Mouse (Mus musculus) neural tube, embryonic 14.5 days (tissue): Measurements from ENCODE around the gene Gnao1. TPM values are rescaled to one million over a fixed set of nuclear protein-coding genes. Genes with fewer than 3 reads are reported as not detected.

Experiments used
- ATAC-seq: fragments of 200-750 bp; cut with Nextera tagmentation; 2 replicates; pipeline ENCODE4 v1.8.0; 2017; ENCODE audit warnings: low read depth, mild to moderate bottlenecking, moderate TSS enrichment, moderate library complexity
- H3K27ac ChIP-seq: fragments of 300-500 bp; sonication (generic); 2 replicates; pipeline ENCODE4 v1.5.1; 2014; ENCODE audit warnings: low read depth, mild to moderate bottlenecking, control low read depth, low read length, moderate library complexity, mixed read lengths
- H3K27me3 ChIP-seq: fragments of 300-500 bp; sonication (generic); 2 replicates; pipeline ENCODE4 v1.6.1; 2014; ENCODE audit warnings: low read length; ENCODE audit not compliant: control insufficient read depth, insufficient read depth
- H3K36me3 ChIP-seq: fragments of 300-500 bp; sonication (generic); 2 replicates; pipeline ENCODE4 v1.6.1; 2014; ENCODE audit warnings: low read length, mixed read lengths; ENCODE audit not compliant: control insufficient read depth, insufficient read depth
- H3K4me1 ChIP-seq: fragments of 300-500 bp; sonication (generic); 2 replicates; pipeline ENCODE4 v1.6.1; 2014; ENCODE audit warnings: low read length; ENCODE audit not compliant: control insufficient read depth, insufficient read depth
- H3K4me2 ChIP-seq: fragments of 300-500 bp; sonication (generic); 2 replicates; pipeline ENCODE4 v1.6.1; 2014; ENCODE audit warnings: mild to moderate bottlenecking, low read depth, low read length, control low read depth
- H3K4me3 ChIP-seq: fragments of 300-500 bp; sonication (generic); 2 replicates; pipeline ENCODE4 v1.5.1; 2014; ENCODE audit warnings: low read depth, low read length, control low read depth, mixed read lengths
- H3K9ac ChIP-seq: fragments of 300-500 bp; sonication (generic); replicated peaks from 2 replicates; pipeline ENCODE4 v1.6.1; 2014; ENCODE audit warnings: low read depth, mild to moderate bottlenecking, control low read depth, low read length, mixed read lengths
- H3K9me3 ChIP-seq: fragments of 300-500 bp; sonication (generic); 2 replicates; pipeline ENCODE4 v1.6.1; 2016; ENCODE audit warnings: low read length; ENCODE audit not compliant: control insufficient read depth
- WGBS: fragments of 180-500 bp; shearing (Covaris S2); extraction: QIAGEN DNeasy Blood & Tissue Kit; methylation state at CpG from one replicate; pipeline ENCODE4 v1.1.7; 2014; 5-methylcytosine and 5-hydroxymethylcytosine counted together
- polyA plus RNA-seq: library from polyadenylated mRNA; unstranded; fragments of >200 nt; fragmentation: Nextera tagmentation; extraction: Ambion mirVana; gene quantifications from 2 replicates; pipeline ENCODE4 v1.2.1, GENCODE M21; 2014

The Gnao1 gene
- polyA plus RNA-seq, 1 experiment from 2014 or later = 214 TPM

DNA sequence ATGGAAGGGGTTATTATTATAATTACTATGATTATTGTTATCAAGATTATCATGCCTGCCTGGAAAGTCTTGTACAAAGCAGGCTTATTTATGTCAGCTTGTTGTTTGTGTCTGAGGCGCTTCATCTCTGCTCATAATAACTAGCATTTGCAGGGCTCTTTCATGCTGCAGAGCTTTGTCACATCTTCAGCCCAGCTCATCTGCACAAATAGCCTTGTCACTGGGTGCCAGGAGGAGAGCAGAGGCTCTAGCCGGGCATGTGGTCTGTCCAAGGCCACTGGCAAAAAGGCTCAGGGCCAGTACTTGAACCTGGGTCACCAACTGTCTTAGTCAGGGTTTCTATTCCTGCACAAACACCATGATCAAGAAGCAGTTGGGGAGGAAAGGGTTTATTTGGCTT is 123.5 kb downstream of the Gnao1 start:
- no peak for ATAC-seq

DNA sequence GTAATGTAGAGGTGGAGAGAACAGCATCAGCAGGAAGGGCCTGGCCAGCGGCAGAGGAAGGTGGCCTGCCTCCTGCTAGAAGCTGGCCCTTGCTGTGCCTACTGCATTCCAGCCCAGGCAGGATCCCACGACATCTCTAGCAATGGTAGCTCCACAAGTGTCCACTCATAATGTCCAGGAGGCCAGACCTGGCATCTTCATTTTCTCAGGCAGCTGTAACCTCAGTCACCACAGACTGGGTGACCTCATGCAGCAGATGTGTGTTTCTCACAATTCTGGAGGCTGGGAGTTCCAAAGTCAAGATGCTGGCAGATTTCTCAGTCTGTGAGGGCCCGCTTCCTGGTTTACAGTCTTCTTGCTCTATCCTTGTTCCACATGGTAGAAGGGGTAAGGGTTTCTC is 128.4 kb downstream of the Gnao1 start:
- 93% methylated on average over 3 of the region's 3 CpGs for WGBS
- Histone ChIP-seq H3K9me3 (no peaks in the 10 kb centered on the region), H3K4me3 (no peak overlapping the region), H3K4me2 (no peak overlapping the region), H3K27ac (no peak overlapping the region), H3K4me1 (no peaks in the 10 kb centered on the region), H3K36me3 (no peaks in the 10 kb centered on the region), H3K9ac (no peak overlapping the region), H3K27me3 (no peaks in the 10 kb centered on the region)
- ATAC-seq = no peak

More for the DNA sequence above, 123.5 kb downstream of the Gnao1 start:
- no peak overlapping the region for H3K4me3 ChIP-seq
- H3K9me3 ChIP-seq = no peaks in the 10 kb centered on the region
- 88% methylated on average over 2 of the region's 2 CpGs for WGBS
- no peaks in the 10 kb centered on the region for H3K4me1 ChIP-seq
- no peak overlapping the region for H3K9ac ChIP-seq
- no peak overlapping the region for H3K4me2 ChIP-seq
- H3K27ac ChIP-seq = no peak overlapping the region
- H3K36me3 ChIP-seq = no peaks in the 10 kb centered on the region
- no peaks in the 10 kb centered on the region for H3K27me3 ChIP-seq

GRCm38 (mm10) chr8:93940542-93941423 is 131.0 kb downstream of the Gnao1 start:
- Histone ChIP-seq H3K36me3 (peaks cover 4% of the 10 kb centered on the region; the same call in 1 of the 2 replicates), H3K9me3 (no peaks in the 10 kb centered on the region), H3K27ac (no peak overlapping the region), H3K4me1 (no peaks in the 10 kb centered on the region), H3K4me3 (no peak overlapping the region), H3K27me3 (no peaks in the 10 kb centered on the region), H3K4me2 (no peak overlapping the region), H3K9ac (no peak overlapping the region)
- no peak for ATAC-seq
- 84% methylated on average over 11 of the region's 11 CpGs for WGBS

DNA sequence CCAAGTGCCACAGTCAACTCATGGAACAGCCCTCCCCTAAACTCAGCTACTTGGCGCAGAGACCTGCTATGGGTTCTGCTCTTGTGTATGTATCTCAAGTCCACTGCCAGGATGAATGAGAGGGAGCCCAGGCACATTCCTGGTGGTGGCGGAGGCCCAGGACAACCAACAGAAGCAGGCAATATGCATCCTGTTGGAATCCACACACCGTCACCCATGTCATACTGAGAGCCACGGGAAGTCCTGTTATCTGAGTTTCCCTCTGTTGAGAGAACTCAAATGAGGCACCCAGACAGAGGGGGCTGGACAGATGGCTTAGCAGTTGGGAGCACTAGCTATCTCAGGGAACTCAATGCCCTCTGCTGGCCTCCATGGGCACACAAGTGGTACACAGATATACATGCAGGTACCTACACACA is 131.9 kb downstream of the Gnao1 start:
- H3K9ac ChIP-seq = no peak overlapping the region
- no peaks in the 10 kb centered on the region for H3K9me3 ChIP-seq
- H3K4me2 ChIP-seq = no peak overlapping the region
- H3K4me3 ChIP-seq = no peak overlapping the region
- ATAC-seq = no peak
- no peaks in the 10 kb centered on the region for H3K4me1 ChIP-seq
- no peaks in the 10 kb centered on the region for H3K27me3 ChIP-seq
- H3K27ac ChIP-seq = no peak overlapping the region
- 82% methylated on average over 4 of the region's 4 CpGs for WGBS
- H3K36me3 ChIP-seq = peaks cover 4% of the 10 kb centered on the region; the same call in 1 of the 2 replicates

DNA sequence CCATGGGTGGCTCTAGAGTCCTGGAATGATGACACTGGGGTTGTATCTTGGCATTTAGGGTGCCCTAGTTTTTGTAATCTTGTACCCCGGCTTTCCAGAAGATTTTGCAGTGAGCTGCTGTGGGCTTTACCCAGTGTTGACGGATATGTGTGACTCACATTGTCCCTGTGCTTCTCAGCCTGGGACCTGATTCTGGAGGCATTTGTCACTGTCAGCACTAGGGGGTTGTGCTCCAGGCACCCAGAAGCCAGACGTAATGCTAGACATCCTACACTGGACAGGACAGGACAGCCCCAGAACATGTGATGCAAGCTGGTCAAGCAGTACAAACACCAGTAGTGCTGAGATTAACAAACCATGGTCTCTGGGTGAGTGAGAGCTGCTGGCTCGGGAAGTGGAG is 136.0 kb downstream of the Gnao1 start:
- H3K4me3 ChIP-seq = no peak overlapping the region
- ATAC-seq = no peak
- no peaks in the 10 kb centered on the region for H3K4me1 ChIP-seq
- 77% methylated on average over 4 of the region's 4 CpGs for WGBS
- no peak overlapping the region for H3K9ac ChIP-seq
- H3K9me3 ChIP-seq = no peaks in the 10 kb centered on the region
- H3K27ac ChIP-seq = no peak overlapping the region
- no peaks in the 10 kb centered on the region for H3K27me3 ChIP-seq
- H3K4me2 ChIP-seq = no peak overlapping the region
- H3K36me3 ChIP-seq = peaks cover 19% of the 10 kb centered on the region

DNA sequence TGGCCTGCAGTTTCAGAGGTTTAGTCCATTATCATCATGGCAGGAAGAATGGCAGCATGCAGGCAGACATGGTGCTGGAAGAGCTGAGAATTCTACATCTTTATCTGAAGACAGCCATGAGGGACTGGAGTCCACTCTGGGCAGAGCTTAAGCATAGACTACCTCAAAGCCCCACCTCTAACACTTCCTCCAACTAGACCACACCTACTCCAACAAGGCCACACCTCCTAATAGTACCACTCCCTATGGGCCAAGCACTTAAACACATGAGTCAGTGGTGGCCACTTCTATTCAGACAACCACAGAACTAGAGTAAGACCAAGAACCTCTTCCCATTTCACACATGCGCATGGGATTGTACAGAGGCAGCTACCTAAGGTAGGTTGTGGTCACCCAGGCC is 136.6 kb downstream of the Gnao1 start:
- H3K27me3 ChIP-seq = no peaks in the 10 kb centered on the region

DNA sequence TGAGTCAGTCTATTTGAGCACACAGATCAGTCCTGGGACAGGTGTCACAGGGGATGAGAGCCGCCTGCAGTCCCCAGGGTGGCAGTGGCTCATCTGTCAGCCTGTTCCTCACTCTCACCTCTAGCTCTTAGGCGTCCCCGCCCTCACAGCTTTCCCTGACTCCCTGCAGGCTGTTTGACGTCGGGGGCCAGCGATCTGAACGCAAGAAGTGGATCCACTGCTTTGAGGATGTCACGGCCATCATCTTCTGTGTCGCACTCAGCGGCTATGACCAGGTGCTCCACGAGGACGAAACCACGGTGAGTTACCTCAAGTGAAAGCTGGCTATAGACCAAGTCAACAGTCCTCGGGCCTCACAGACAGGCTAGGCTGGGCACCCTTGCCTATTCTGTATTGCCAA is 140.4 kb downstream of the Gnao1 start:
- ATAC-seq = no peak
- Histone ChIP-seq H3K4me1 (no peaks in the 10 kb centered on the region), H3K9me3 (no peaks in the 10 kb centered on the region), H3K4me3 (no peak overlapping the region), H3K9ac (no peak overlapping the region), H3K27ac (no peak overlapping the region), H3K4me2 (no peak overlapping the region), H3K27me3 (no peaks in the 10 kb centered on the region), H3K36me3 (peaks cover 51% of the 10 kb centered on the region)
- WGBS = 88% methylated on average over 14 of the region's 14 CpGs

More for the DNA sequence above, 136.6 kb downstream of the Gnao1 start:
- ATAC-seq = no peak
- WGBS = 100% methylated on average over 1 of the region's 1 CpGs
- Histone ChIP-seq H3K4me2 (no peak overlapping the region), H3K4me1 (no peaks in the 10 kb centered on the region), H3K27ac (no peak overlapping the region), H3K4me3 (no peak overlapping the region), H3K9me3 (no peaks in the 10 kb centered on the region), H3K9ac (no peak overlapping the region), H3K36me3 (peaks cover 20% of the 10 kb centered on the region)

DNA sequence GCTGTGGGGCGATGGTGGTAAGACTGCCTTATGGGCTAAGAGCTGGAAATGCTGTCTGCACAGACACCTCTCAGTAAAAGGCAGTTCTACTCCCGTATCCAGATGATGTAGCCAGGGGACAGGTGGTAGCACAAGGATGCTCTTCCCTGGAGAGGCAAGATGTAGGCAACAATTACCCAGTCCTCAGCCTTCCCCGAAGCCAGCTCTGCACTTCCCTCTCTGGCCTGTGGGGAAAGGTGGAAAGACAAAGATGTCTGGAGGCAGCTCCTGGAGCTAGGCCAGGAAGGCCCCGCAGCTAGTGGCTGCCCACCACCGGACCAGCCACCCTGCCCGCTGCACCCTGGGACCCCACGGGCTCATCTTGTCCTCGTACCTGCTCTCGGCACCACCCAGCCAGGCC is 142.7 kb downstream of the Gnao1 start:
- H3K4me1 ChIP-seq = no peaks in the 10 kb centered on the region
- no peaks in the 10 kb centered on the region for H3K27me3 ChIP-seq
- no peak overlapping the region for H3K9ac ChIP-seq
- H3K36me3 ChIP-seq = peaks cover 72% of the 10 kb centered on the region
- no peak for ATAC-seq
- no peak overlapping the region for H3K4me3 ChIP-seq
- no peak overlapping the region for H3K4me2 ChIP-seq
- whole genome bisulfite sequencing = 89% methylated on average over 9 of the region's 9 CpGs
- no peak overlapping the region for H3K27ac ChIP-seq
- no peaks in the 10 kb centered on the region for H3K9me3 ChIP-seq

- WGBS = 86% methylated on average over 9 of the region's 9 CpGs
Measured at GRCm38 (mm10) chr8:93958402-93958801, 148.6 kb downstream of the Gnao1 start.

More at GRCm38 (mm10) chr8:93958402-93958801, 148.6 kb downstream of the Gnao1 start:
- no peak overlapping the region for H3K9ac ChIP-seq
- H3K4me3 ChIP-seq = no peak overlapping the region
- peaks cover 64% of the 10 kb centered on the region for H3K36me3 ChIP-seq
- H3K4me2 ChIP-seq = no peak overlapping the region
- H3K27ac ChIP-seq = no peak overlapping the region
- H3K4me1 ChIP-seq = no peaks in the 10 kb centered on the region
- no peaks in the 10 kb centered on the region for H3K9me3 ChIP-seq
- no peaks in the 10 kb centered on the region for H3K27me3 ChIP-seq
- no peak for ATAC-seq
